Mouse (Mus musculus) hindbrain, embryonic 12.5 days (tissue): ENCODE measurements around the gene Ttc19. TPM values are rescaled to one million over a fixed set of nuclear protein-coding genes. Genes with fewer than 3 reads are reported as not detected.
A peak's percentile ranks its signal among the peaks of the same experiment; 100 is the strongest.
"Not testable (repeated sequence)": the region's sequence is repeated elsewhere in the genome, so short reads cannot be mapped to it uniquely, and the experiment has no call there.

Source experiments
- ATAC-seq: fragments of 200-750 bp; cut with Nextera tagmentation; 2 replicates; pipeline ENCODE4 v1.8.0; 2017; ENCODE audit warnings: moderate TSS enrichment; ENCODE audit not compliant: low FRiP score
- H3K27ac ChIP-seq: fragments of 300-500 bp; sonication (generic); 2 replicates; pipeline ENCODE4 v1.5.1; 2016; ENCODE audit warnings: mild to moderate bottlenecking
- H3K27me3 ChIP-seq: fragments of 300-500 bp; sonication (generic); 2 replicates; pipeline ENCODE4 v1.6.1; 2016; ENCODE audit warnings: mild to moderate bottlenecking
- H3K36me3 ChIP-seq: fragments of 300-500 bp; sonication (generic); 2 replicates; pipeline ENCODE4 v1.6.1; 2016; ENCODE audit warnings: mild to moderate bottlenecking
- H3K4me1 ChIP-seq: fragments of 300-500 bp; sonication (generic); 2 replicates; pipeline ENCODE4 v1.6.1; 2016
- H3K4me2 ChIP-seq: fragments of 300-500 bp; sonication (generic); replicated peaks from 2 replicates; pipeline ENCODE4 v1.6.1; 2016; ENCODE audit warnings: mild to moderate bottlenecking
- H3K4me3 ChIP-seq: fragments of 300-500 bp; sonication (generic); 2 replicates; pipeline ENCODE4 v1.5.1; 2016; ENCODE audit warnings: mild to moderate bottlenecking
- H3K9ac ChIP-seq: fragments of 300-500 bp; sonication (generic); 2 replicates; pipeline ENCODE4 v1.6.1; 2016; ENCODE audit warnings: mild to moderate bottlenecking, moderate library complexity
- H3K9me3 ChIP-seq: fragments of 300-500 bp; sonication (generic); replicated peaks from 2 replicates; pipeline ENCODE4 v1.6.1; 2016; ENCODE audit warnings: mild to moderate bottlenecking
- WGBS: fragments of 180-500 bp; shearing (Covaris S2); methylation state at CpG from one replicate; pipeline ENCODE4 v1.1.7; 2016; 5-methylcytosine and 5-hydroxymethylcytosine counted together
- polyA plus RNA-seq: library from polyadenylated mRNA; unstranded; fragments of >200 nt; fragmentation: Nextera tagmentation; extraction: Ambion mirVana; gene quantifications from 2 replicates; pipeline ENCODE4 v1.2.1, GENCODE M21; 2016

Gene Ttc19
- polyA plus RNA-seq, 1 experiment from 2014 or later: 36.1 TPM

DNA sequence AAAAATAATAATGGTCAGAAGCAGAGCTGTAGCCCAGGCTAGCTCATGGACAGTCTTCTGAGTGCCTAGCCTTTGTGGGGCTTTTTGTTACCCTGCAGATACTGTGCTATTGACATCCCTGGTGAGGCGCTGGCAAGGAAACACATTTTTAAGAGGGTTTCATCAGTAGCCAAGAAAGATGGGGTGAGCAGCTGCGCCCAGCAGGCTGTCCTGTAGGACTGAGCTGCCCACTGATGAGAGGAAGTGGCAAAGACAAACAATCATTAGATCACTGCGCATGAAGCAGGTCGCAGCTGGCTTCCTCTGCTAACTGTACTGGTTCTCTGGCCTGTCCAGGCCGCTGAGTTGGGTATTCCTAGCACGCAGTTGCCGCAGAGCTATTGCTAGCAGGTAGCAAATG is 17.7 kb upstream of the Ttc19 start:
- H3K27me3 ChIP-seq: no peaks in the 10 kb centered on the region
- peaks cover 38% of the 10 kb centered on the region for H3K4me1 ChIP-seq
- no peak overlapping the region for H3K4me2 ChIP-seq
- H3K27ac ChIP-seq: no peak overlapping the region
- 72% methylated on average over 7 of the region's 7 CpGs for WGBS
- ATAC-seq: no peak
- no peak overlapping the region for H3K9ac ChIP-seq
- no peaks in the 10 kb centered on the region for H3K36me3 ChIP-seq
- H3K4me3 ChIP-seq: no peak overlapping the region
- no peaks in the 10 kb centered on the region for H3K9me3 ChIP-seq

DNA sequence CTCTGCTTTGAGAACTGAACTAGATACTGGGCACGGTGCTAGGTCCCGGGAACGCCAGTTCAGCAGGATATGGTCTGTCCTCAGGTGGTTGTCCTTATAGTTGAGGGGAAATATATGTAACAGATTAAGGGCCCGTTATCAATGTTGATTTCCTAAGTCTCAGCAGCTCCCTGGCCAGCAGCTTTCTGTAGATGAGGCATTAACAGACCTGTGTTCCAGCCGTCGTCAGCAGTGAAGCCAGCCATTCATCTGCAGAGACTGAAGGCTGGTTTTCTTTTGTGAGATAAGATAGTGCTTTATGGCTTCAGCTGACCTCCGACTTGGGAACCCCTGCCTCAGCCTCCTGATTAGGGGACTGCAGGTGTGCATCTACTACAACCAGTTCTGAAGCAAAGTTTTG is 17.3 kb upstream of the Ttc19 start:
- Histone ChIP-seq H3K27ac (no peak overlapping the region), H3K9ac (no peak overlapping the region), H3K9me3 (no peaks in the 10 kb centered on the region), H3K36me3 (no peaks in the 10 kb centered on the region), H3K27me3 (no peaks in the 10 kb centered on the region), H3K4me1 (peaks cover 36% of the 10 kb centered on the region), H3K4me2 (no peak overlapping the region), H3K4me3 (no peak overlapping the region)
- 72% methylated on average over 7 of the region's 7 CpGs for WGBS
- ATAC-seq: no peak

DNA sequence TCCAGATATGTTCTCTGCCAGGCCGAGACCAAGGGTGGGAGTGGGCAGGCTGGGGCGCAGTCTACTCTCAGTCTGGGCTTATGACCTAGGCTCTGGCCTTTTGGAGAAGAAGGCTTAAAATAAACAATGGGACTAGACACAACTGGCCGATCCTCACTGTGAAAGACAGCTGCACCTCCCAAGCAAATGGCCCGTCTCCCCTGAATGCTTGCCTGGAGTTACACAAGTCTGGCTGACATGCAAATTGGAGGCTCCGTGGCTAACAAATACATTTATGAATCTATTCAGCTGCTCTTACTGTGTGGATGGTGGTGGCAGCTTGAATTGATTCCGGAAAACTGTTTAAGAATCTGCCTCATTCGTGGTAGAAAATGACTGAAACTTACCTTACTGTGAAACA is 15.6 kb upstream of the Ttc19 start:
- Histone ChIP-seq H3K36me3 (no peaks in the 10 kb centered on the region), H3K27me3 (no peaks in the 10 kb centered on the region), H3K4me3 (no peak overlapping the region), H3K4me1 (peaks cover 31% of the 10 kb centered on the region), H3K27ac (peak overlapping the region; percentile 60), H3K4me2 (no peak overlapping the region), H3K9ac (no peak overlapping the region), H3K9me3 (no peaks in the 10 kb centered on the region)
- 51% methylated on average over 7 of the region's 7 CpGs for WGBS
- no peak for ATAC-seq

DNA sequence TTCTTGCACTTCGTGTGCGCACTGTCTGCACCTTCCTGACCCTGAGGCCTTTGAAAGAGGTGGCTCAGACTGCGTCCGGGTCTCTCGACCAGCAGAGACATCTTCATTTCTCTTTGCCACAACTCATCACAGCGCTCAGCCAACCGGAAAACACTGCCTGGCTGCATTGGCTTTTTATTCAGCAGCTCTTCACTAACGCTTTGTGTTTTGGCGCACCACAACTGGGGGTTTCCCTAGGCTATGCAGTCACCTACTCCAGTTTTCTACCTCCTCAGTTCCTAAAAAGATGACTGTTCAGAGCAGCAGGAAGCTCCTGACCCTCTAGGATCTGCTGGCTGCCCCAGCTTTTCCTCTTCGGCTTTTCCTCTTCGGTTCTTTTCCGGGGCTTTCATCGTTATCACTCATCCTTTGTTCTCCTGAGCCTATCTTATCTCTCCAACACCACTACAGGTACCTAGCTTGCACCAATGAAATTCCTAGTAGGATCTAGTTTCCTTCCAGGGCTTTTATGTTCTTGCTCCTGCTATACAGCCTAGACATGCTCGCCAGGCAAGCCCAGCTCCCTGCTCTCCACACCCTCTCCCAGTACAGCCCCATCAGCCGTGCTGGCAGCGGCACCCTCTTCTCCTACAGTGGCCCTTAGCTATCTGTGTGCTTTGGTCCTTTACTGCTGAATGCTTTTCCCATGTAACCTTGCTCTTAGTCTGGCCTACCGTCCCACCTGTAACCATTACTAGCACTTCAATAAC is 14.6 kb upstream of the Ttc19 start:
- Histone ChIP-seq H3K4me2 (0 out of 2 replicates have a peak overlapping the region, but pooled peaks have one; percentile 7), H3K27me3 (no peaks in the 10 kb centered on the region), H3K36me3 (no peaks in the 10 kb centered on the region), H3K9ac (no peak overlapping the region), H3K27ac (peak overlapping the region; percentile 56; the same call in 1 of the 2 replicates), H3K4me1 (peaks cover 28% of the 10 kb centered on the region), H3K9me3 (no peaks in the 10 kb centered on the region), H3K4me3 (no peak overlapping the region)
- ATAC-seq: no peak
- 52% methylated on average over 17 of the region's 17 CpGs for WGBS

DNA sequence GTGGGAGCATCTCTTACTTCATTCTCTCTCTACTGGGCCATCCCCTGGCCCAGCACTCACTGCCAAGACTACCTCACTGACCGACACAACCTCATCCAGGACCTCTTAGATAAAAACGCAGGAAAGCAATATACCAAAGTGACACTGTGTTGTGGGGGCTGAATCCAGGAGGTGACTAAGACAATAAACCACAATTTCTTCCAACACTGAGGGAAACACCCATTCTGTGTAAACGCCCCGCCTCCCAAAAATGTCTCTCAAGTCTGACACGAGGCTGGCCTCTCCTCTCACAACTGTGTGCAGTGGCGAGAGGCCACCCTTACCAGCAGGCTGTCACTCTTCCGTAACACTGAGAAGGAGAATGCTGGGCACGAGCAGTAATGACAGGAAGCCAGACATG is 12.9 kb upstream of the Ttc19 start:
- no peaks in the 10 kb centered on the region for H3K27me3 ChIP-seq
- WGBS: 75% methylated on average over 8 of the region's 8 CpGs
- H3K4me2 ChIP-seq: no peak overlapping the region
- no peak for ATAC-seq
- no peak overlapping the region for H3K27ac ChIP-seq
- H3K4me3 ChIP-seq: no peak overlapping the region
- H3K36me3 ChIP-seq: no peaks in the 10 kb centered on the region
- H3K9me3 ChIP-seq: no peaks in the 10 kb centered on the region
- H3K4me1 ChIP-seq: peaks cover 26% of the 10 kb centered on the region
- no peak overlapping the region for H3K9ac ChIP-seq

DNA sequence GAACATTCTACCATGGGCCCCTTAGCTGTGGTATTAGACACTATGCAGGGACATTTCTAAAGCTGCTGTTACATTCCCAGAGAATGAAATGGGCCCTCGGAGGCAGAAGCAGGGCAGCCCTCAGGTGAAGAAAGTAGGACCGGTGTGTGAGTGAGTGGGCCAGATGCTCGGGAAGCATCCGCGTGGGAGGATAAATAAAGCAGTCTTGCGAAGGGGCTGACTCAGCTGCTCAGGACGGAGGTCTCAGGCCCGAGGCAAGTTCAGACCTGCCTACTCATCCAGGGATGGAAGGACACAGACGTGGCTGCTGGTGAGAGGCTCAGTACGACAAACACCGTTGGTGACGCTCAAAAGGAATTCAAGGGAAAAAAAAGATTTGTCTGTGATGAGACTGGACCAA is 12.2 kb upstream of the Ttc19 start:
- Histone ChIP-seq H3K4me3 (no peak overlapping the region), H3K27me3 (no peaks in the 10 kb centered on the region), H3K9me3 (no peaks in the 10 kb centered on the region), H3K4me2 (no peak overlapping the region), H3K9ac (no peak overlapping the region), H3K27ac (no peak overlapping the region), H3K36me3 (no peaks in the 10 kb centered on the region), H3K4me1 (peaks cover 23% of the 10 kb centered on the region)
- WGBS: 77% methylated on average over 12 of the region's 12 CpGs
- no peak for ATAC-seq

DNA sequence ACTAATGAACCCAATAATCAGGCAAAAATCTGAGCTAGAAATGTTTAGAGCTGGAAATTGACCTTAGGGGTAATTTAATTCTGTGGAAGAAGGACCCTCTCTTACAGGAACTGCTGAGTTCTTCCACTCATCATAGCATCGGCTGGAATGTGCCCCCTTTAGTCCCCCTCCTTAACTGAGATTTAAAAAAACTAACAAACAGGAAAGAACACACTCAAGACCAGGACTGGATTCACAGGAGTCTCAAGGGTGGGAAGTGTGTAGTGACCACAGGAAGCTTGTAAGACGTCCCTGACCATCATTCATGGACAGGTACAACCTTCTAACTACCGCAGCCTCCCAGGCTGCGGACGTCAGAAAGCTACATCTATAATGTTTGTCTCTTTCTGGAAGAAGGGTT is 10.4 kb upstream of the Ttc19 start:
- H3K27ac ChIP-seq: no peak overlapping the region
- no peak for ATAC-seq
- WGBS: 60% methylated on average over 5 of the region's 5 CpGs

DNA sequence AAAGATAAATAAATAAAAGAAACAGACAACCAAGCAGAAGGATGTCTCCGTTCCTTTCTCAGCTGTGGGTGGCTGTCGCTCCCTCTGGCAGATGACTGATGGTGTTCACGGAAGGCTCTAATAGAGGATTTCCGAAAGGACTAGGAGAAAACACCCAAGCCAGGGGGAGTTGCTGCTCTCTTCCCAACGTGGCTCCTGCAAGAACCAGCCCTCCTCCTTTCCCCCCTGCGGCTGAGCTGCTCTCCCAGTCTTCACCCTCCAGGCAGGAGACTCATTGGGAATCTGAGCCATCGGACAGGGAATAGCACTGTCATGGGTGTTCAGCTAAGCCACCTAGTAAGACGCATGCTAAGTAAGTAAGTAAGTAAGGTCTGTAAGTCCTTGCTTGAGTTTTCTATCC is 4.2 kb upstream of the Ttc19 start:
- no peaks in the 10 kb centered on the region for H3K36me3 ChIP-seq
- 49% methylated on average over 8 of the region's 8 CpGs for WGBS
- H3K4me2 ChIP-seq: no peak overlapping the region
- no peak overlapping the region for H3K9ac ChIP-seq
- no peaks in the 10 kb centered on the region for H3K27me3 ChIP-seq
- no peak for ATAC-seq
- no peaks in the 10 kb centered on the region for H3K9me3 ChIP-seq
- no peak overlapping the region for H3K4me3 ChIP-seq
- no peak overlapping the region for H3K27ac ChIP-seq
- no peaks in the 10 kb centered on the region; the same call in 1 of the 2 replicates for H3K4me1 ChIP-seq

More for the DNA sequence above, 10.4 kb upstream of the Ttc19 start:
- Histone ChIP-seq H3K36me3 (no peaks in the 10 kb centered on the region), H3K27me3 (no peaks in the 10 kb centered on the region), H3K4me2 (no peak overlapping the region), H3K9me3 (no peaks in the 10 kb centered on the region), H3K9ac (no peak overlapping the region), H3K4me3 (no peak overlapping the region), H3K4me1 (peaks cover 16% of the 10 kb centered on the region)

DNA sequence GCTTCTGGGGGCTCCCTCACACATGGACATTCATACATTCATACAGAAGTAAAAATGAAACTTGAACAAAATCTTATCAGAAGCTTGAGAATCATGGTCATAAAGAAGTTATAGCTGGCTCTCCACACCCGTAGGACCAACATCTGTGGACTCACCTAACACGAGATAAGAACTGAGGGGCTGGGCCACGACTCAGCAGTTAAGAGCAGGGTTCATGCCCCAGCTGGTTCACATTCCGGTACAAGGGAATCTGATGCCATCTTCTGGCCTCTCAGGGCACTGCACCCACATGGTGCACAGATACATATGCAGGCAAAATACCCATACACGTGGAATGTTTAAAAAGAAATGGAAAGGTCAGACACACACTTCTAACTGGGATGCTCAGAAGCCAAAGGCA is 3.2 kb upstream of the Ttc19 start:
- Histone ChIP-seq H3K36me3 (0 out of 2 replicates have a peak, but pooled peaks cover under 1% of the 10 kb centered on the region), H3K9me3 (no peaks in the 10 kb centered on the region), H3K4me2 (no peak overlapping the region), H3K9ac (no peak overlapping the region), H3K27ac (no peak overlapping the region), H3K27me3 (no peaks in the 10 kb centered on the region), H3K4me3 (no peak overlapping the region), H3K4me1 (no peaks in the 10 kb centered on the region; the same call in 1 of the 2 replicates)
- WGBS: 24% methylated on average over 5 of the region's 5 CpGs
- ATAC-seq: no peak

DNA sequence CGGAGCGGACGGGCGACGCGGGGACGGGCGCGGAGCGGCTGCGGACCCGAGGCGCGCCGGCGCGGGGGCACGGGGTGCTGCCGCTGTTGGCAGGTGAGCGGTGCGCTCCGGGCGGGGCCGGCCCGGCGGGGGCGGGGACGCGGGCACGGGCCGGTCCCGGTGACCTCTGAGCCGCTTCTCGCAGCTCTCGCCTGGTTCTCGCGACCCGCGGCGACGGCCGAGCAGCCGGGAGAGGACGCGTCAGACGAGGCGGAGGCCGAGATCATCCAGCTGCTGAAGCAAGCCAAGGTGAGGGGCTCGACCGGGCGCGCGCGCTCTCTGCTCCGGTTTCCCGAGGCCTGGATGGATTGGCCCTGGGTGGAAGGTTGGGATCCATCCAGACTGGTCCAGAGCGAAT is 326 bp downstream of the Ttc19 start:
- Histone ChIP-seq H3K27ac (peak overlapping the region; percentile 87), H3K4me3 (peak overlapping the region; percentile 91), H3K4me2 (peak overlapping the region; percentile 69), H3K9ac (peak overlapping the region; percentile 87), H3K27me3 (no peaks in the 10 kb centered on the region), H3K4me1 (no peaks in the 10 kb centered on the region; the same call in 1 of the 2 replicates), H3K36me3 (peaks cover 23% of the 10 kb centered on the region), H3K9me3 (no peaks in the 10 kb centered on the region)
- ATAC-seq: peak; percentile 75
- 2% methylated on average over 37 of the region's 57 CpGs for WGBS

DNA sequence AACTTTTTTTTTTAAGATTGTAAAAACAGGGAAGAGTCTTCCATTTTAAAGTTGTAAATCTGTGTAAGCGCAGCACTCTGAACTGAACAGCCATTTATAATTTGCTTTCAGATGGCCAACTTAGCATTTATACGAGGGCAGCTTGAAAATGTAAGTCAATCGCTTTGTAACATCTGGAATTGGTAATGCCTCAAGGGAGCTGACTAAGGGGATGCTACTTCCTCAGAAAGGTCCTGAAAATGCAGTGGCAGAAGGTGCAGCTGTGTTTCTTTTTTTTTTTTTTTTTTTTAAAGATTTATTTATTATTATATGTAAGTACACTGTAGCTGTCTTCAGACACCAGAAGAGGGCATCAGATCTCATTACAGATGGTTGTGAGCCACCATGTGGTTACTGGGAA is 2.7 kb downstream of the Ttc19 start:
- H3K36me3 ChIP-seq: peaks cover 41% of the 10 kb centered on the region
- H3K9me3 ChIP-seq, H3K4me1 ChIP-seq, H3K27me3 ChIP-seq, H3K9ac ChIP-seq, ATAC-seq, H3K27ac ChIP-seq, H3K4me3 ChIP-seq, H3K4me2 ChIP-seq: not testable (repeated sequence)
- whole genome bisulfite sequencing: 90% methylated on average over 3 of the region's 3 CpGs

DNA sequence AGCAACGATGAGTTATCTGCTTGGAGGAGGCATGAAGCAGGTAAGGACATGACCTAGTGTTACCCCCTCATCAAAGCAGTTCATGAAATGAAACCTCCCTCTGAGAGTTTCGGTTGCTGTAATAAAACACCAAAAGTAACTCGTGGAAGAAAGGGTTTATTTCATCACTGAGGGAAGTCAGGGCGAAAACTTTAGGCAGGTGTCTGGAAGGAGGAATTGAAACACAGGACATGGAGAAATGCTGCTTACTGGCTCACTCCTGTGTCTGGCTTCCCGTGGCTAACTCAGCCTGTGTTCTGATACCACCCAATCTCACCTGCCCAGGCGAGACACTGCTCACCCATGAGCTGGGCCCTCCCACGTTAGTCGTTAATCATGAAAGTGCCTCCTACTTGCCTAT is 3.7 kb downstream of the Ttc19 start:
- no peak overlapping the region for H3K9ac ChIP-seq
- H3K9me3 ChIP-seq: no peaks in the 10 kb centered on the region
- H3K4me1 ChIP-seq: no peaks in the 10 kb centered on the region; the same call in 1 of the 2 replicates
- H3K4me2 ChIP-seq: no peak overlapping the region
- no peak overlapping the region for H3K4me3 ChIP-seq
- H3K36me3 ChIP-seq: peaks cover 48% of the 10 kb centered on the region
- WGBS: 89% methylated on average over 8 of the region's 8 CpGs
- no peak overlapping the region for H3K27ac ChIP-seq
- ATAC-seq: no peak
- no peaks in the 10 kb centered on the region for H3K27me3 ChIP-seq

DNA sequence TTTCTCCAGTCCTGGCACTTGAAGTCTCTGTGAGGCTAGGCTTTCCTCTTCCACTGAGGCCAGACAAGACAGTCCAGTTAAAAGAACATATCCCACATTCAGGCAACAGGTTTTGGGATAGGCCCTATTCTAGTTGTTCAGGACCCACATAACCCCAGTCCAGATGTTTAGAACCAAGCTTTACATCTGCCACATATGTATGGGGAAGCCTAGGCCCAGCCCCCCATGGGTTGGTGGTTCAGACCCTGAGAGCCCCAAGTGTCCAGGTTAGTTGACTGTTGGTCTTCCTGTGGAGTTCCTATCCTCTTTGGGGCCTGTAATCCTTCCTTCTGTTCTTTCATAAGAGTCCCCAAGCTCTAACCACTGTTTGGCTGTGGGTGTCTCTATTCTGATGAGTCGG is 6.4 kb downstream of the Ttc19 start:
- Histone ChIP-seq H3K4me1 (no peaks in the 10 kb centered on the region), H3K36me3 (peaks cover 56% of the 10 kb centered on the region), H3K27ac (no peak overlapping the region), H3K9ac (no peak overlapping the region), H3K9me3 (no peaks in the 10 kb centered on the region), H3K27me3 (no peaks in the 10 kb centered on the region), H3K4me3 (no peak overlapping the region), H3K4me2 (no peak overlapping the region)
- ATAC-seq: no peak
- 87% methylated on average over 1 of the region's 1 CpGs for WGBS
